Mouse (Mus musculus): ENCODE results near the gene Slc25a51.

The Slc25a51 gene

DNA sequence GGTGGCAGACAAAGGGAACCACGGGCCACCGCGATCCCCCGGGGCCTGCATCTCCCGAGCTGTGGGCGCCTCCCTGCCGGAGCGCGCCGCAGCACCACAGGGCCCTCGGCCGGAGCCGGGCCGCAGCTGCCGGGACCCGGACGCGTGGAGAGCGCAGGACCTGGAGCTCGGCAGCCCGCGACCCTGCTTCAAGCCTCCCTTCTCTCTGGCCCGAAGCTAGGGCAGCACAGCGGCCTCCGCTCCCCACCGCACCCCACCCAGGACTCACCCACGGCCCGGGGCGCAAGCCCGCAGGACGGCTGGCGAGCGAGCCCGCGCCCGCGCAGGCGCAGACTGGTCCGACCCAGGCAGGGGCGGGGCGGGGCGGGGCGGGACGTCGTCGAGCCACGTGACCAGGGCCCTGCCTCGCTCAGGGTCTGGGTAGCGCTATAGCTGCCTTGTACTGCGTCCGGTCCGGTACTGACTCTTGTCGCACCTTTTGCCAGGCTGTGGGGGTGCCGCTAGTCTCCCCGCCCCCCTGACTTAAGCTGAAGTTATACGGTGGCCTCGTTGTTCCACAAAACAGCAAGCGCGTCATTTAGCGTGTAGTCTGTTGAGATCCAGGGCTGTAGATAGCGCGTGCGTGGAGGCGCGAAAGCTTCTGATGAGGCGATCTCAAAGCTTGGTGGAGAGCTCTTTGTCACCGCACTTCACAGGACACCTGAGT, at the start of gene Slc25a51:
Slc25a51 (minus strand) TSS at position 340 of the 706 bp plus-strand sequence.
- in situ Hi-C loops (cut with MboI, MseI) = no loop called here

DNA sequence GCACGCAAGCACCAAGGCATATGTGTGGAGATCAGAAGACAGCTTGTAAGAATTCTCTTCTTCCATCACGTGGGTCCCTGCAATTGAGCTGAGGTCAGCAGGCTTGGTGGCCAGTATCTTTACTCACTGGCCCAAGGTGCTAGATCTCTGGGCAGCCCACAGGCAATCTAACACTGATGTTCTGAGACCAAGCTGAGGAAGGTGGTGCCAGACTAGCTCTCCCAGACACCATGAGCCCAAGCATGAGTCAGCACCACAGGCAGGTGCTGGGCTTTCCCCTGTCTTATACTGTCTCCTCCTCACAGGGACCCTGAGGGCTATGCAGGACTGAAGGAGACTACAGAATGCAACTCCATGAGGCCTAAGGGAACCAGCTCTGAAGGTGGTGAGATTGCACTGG, 49.0 kb upstream of the Slc25a51 start:
- in situ Hi-C loops (cut with MboI, MseI) = no loop called here

DNA sequence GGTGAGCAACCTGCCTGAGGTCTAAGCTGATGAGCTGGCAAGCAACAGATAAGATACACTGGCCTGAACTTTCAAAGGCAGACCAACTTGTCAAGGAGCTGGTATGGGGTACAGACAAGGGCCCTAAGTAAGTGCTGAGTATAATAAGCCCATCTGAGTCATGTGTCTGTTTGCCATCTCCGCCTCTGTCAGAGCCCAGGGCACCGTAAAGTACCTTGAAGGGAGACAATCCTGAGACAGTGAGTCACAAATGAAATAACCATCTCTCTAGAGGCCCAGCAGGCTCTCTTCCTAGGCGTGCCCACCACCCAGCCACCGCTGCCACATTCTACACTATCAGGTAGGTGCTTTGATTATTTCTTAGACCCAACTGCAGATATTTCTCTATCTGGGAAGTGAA, 46.4 kb upstream of the Slc25a51 start:
- in situ Hi-C loops (cut with MboI, MseI) = no loop called here

DNA sequence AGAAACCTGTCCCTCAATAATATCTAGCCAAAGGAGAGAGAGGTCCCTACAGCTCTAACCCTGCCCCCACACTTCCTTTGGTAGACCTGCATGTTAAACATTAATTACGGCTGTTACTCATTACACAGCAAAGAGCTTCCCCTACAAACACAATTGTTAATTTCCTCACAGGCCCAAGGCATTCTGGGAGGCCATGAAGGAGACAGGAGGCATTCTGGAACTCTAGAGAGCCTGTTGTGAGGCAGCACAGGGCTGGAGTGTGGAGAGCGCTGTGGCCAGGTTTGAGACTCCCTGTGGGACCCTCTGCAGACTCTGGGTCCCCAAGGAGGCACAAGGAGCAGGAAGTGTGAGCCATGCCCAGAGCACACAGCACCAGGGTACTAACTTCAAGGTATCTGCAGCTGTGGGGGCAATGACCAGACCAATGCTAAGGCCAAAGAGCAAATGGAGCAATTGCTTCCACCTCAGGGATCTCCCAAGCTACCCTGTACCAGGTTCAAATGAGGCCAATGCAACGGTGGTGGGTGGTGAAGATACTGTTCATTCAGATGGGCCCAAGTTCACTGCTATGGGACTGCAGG, 44.8 kb upstream of the Slc25a51 start:
- in situ Hi-C loops (cut with MboI, MseI) = no loop called here

DNA sequence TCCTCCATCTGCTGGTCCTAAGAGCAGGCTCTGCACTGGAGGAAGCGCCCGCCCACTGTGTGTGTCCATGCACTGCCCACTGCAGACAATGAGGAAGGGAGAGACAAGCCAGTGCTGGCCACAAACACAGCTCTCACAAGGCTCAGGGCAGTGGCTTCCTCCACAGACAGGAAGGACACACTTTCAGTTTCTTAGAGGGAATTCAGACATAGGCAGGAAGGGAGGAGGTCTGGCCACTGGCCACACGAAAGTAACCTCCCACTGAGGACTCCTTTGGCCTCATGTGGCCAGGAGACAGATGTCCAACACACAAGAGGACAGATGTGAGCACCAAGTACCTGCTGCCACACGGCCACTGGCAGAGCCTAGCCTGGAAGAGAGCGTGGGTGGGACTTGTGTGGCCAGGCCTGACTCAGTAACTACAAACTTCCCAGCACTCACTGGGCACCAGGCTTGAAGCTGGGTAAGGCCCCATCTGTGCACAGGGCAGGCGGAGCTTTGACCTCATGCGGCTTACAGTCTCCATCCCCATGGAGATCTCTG, 44.1 kb upstream of the Slc25a51 start:
- in situ Hi-C loops (cut with MboI, MseI) = no loop called here

DNA sequence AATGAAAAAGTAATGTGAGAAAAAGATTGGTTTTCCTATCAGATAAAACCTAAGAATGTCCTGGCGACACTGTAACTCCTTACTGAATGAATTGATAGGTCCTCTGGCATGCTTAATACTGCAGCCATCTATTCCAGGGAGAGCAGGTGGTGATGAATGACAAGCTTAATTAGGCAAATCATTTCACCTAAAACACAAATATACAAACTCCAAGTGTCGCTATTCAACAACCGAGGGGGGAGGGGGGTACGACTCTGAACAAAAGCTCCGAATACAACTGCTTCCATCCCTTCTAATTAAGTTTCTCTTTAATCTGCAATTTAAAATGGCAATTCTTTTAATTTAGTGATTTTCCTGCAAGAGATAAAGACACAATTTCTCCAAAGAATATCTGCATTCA, 40.4 kb upstream of the Slc25a51 start:
- in situ Hi-C loops (cut with MboI, MseI) = no loop called here

DNA sequence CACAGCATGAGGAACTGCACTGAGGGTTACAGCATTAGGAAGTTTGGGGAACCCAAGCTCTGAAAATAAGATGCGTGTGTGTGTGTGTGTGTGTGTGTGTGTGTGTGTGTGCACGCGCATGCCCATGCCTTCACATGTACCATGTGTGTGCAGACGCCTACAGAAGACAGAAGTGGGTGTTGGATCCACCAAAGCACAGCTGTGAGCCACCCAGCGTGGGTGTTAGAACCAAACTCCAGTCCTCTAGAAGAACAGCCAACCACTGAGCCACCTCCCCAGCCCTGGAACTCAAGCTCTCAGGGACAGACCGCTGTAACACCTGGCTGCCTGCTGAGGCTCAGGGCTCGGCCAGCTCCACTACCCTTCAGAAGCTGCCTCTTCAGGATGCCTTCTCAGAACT, 39.9 kb upstream of the Slc25a51 start:
- in situ Hi-C loops (cut with MboI, MseI) = no loop called here

DNA sequence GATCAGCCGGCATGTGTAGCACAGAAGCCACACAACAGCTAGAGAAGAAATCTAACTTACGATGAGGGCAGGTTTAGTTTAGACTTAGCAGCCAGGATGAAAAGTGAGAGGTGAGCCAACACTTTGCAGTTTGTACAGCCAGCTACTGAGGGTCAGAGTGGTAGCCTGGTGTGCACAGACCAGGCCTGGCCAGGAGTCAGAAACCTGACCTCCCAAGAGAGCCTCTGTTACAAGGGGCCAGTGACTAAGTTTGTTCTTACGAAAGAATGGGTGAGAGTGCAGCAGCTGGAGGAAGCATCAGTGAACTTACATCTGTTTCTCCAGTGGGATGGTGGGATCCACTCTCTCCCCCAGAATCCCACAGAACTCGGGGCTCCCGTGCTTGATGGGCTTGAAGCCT, 38.6 kb upstream of the Slc25a51 start:
- in situ Hi-C loops (cut with MboI, MseI) = no loop called here

DNA sequence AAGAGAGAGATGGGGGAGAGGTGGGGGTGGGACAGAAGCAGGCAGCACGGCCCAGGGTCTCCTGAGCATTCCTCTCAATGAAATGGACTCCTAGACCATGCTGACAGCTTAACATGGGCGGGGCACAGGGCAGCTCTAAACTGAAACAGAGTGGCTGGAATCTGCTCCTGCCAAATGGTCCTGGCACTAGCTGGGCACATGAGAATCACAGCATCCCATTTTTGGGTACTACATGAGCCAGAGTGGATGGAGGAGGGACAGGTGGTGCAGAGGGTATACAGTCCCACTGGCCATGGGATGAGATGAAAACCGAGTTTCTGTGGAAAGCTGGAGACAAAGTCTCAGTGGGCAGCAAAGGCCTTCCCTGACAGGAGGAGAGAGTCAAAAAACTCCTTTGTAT, 36.7 kb upstream of the Slc25a51 start:
- in situ Hi-C loops (cut with MboI, MseI) = no loop called here

DNA sequence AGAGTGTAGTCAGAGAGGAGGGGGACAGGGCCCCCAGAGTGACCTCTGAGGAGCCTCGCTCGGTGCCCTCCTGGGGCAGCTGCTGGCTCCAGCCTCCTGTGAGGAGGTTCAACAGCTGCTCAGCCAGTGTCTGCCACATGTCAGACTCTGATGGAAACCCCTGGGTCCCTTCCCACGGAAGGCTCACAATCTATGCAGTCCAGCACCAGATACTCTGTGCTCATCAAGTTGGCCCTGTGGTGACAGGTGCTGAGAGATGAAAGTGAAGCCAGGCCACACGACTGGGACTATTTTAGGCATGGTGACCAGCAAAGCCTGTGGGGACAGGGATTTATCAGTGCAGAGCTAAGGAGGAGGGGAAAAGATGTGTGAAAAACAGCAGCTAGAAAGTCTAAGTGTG, 36.2 kb upstream of the Slc25a51 start:
- in situ Hi-C loops (cut with MboI, MseI) = no loop called here

DNA sequence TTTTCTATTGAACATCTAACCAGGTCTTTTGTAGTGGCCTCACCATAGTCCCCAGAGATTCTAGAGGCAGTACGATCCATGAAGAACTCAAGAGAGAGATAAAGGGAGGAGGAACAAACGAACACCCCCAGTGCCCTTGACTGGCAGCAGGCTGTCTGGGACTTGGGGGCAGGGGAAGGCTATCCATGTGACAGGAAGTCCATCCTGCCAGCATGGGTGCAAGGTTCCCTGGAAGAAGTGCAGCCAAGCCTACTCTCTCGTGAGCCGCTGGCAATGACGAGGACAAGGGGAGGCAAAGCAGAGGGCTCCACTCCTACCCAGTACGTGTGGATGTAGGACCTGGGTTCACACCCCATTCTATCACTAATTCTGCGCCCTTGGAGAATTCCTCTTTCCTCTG, 35.1 kb upstream of the Slc25a51 start:
- in situ Hi-C loops (cut with MboI, MseI) = no loop called here

DNA sequence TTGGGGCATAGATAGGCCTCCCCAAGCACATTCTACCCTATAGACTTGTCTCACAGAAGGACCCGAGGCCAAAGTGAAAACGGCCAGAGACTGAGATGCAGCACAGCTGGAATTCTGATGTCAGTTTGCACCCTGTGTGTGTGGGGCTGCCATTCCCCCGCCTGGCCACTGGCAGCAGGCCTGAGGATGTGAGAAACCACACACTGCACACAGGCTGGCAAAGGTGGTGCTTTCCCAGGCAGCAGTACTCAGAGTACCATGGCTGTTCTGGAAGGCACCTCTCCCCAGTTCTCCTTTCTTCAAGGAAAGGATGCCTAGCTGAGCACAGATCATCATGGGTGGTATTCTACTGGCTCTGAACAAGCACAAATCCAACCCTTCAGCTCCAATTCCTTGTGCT, 33.7 kb upstream of the Slc25a51 start:
- in situ Hi-C loops (cut with MboI, MseI) = no loop called here

DNA sequence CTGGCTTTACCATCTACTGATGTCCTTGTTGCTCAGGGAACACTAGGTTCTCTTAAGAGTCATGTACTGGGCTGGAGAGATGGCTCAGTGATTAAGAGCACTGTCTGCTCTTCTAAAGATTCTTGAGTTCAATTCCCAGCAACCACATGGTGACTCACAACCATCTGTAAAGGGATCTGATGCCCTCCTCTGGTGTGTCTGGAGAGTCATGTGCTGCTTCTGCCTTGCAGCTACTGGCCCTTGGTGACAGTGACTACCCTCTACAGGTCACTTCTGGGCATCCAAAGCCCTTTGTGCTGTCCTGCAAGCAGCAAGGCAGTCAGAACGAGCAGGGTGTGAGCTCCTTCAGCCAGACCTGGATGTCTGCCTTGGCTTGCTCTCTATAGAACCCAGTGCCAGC, 33.2 kb upstream of the Slc25a51 start:
- in situ Hi-C loops (cut with MboI, MseI) = no loop called here

DNA sequence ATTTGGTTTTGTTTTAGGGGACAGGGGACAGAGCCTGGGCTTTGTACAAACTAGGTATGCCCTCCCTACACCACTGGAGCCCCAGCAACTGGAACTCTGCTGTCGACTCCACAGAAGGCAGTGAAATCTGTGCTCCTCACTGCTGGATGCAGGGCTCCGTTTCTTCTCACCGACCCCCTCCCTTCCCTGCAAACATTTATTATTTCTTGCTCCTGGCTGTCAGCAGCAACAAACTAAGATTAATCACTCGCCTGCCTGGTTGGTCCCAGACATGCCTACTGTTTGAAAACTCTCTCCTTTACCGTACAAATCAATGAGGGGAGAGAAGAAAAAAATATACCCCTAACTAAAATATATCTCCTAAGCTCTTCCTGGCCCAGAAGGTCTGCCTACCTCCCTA, 30.7 kb upstream of the Slc25a51 start:
- in situ Hi-C loops (cut with MboI, MseI) = no loop called here

DNA sequence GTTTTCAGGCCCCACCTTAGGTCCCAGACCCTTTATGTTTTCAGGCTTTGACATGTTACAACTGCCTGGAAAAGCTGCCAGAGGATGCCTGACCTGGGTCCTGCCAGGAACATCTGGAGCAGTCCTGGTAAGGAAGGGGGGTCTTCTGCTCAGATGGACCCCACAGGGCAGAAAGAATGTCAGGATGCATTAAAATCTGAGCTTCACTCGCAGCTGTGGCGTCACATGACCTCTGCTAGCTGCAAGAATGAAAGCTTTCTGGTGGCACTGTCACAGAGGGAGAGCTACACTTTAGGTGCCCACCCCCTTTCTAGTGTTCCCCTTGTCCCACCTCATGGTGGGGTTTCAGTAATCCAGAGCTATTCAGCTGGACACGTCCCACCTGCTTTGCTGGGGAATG, 28.4 kb upstream of the Slc25a51 start:
- in situ Hi-C loops (cut with MboI, MseI) = no loop called here

DNA sequence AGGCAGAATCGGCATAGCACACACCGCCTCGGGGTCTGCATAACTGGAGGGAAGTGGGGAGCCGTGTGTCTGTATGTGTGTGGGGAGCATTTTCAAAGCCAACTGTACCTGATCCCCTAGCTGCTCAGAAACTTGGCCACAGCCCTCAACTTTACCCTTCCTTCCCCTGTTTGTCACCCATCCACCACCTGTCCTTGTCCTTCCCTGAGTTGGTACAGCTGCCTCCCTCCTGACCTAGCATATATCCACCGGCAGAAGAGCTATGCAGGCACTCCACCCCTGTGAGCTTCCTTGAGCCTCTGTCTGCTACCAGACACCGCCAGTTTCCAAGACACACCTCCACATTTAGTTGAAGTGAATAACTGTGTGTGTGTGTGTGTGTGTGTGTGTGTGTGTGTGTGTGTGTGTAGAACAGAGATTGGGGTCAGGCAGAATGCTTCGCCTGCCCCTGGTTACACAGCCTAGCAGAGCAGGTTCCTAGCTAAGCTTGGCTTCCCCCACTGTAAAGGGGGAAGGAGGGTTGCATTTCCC, 27.9 kb upstream of the Slc25a51 start:
- in situ Hi-C loops (cut with MboI, MseI) = no loop called here

DNA sequence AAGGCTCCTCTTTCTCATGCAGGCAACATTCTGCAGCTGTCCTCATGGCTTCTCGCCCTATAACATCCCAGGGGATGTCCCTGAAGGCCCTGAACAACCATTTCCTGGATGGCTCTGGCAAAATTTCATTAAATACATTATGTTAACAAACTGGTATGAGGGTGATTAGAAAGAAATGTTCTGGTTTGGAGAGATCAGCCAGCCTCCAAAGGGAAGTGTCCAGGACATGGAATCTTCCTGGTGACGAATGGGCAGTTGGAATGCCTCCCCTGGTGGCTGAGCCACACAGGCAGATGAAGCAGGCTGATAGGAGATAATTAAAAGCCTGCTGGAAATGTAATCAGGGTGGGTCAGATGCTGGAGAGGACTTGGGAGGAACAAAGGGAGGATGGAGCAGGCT, 27.3 kb upstream of the Slc25a51 start:
- in situ Hi-C loops (cut with MboI, MseI) = no loop called here

DNA sequence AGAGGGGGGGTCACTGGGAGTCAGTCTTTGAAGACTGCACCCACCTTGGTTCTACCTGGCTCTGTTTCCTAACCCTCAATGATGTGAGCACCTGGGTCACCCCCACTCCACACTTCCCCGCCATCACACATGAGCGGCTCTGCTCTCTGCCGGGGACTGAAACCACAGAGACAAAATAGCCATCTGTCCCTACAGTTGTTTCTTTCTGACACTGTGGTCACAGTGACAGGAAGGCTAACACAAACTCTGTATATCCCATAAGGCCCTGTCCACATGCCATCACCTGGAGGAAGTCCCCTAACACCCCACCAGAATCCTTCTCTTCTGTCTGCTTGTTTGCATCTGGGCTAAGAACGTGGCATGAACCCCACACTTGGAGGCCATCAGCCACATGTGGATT, 26.1 kb upstream of the Slc25a51 start:
- in situ Hi-C loops (cut with MboI, MseI) = no loop called here

DNA sequence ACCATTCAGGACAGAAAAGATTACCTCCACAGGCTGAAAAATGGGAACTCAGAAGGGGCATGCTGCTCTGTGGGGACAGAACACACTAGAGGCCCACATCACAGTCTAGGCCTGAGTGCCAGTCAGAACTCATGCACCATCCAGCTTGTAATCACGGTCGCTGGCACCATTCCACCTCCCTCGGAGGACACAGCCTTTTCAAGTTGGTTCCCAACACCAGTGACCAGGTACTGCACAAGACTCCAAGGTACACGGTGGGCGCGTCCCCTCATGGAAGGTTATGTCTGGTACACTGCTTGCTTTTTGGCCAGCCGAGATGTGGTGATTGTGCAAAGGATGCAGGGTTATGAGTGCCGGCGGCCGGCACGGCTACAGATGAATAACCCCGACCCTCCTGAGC, 25.5 kb upstream of the Slc25a51 start:
- in situ Hi-C loops (cut with MboI, MseI) = no loop called here

DNA sequence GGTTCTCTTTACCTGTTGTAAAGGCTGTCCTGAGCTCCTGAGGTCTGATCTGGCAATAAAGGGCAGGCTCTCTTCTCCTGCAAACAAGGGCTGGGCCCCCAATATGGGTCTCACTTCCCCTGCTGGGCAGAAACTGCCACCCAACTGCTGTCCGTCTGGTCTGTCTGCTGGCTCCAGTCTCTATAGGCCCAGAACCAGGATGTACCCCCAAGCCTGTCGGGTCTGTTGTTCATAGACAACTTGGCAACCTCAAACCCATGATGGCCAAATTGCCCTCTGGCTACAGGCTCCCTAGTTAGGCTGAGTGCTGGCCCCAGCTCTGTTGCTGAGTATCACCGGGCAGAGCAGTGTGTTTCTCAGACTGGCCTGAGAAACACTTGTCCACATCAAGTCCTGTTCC, 23.2 kb upstream of the Slc25a51 start:
- in situ Hi-C loops (cut with MboI, MseI) = no loop called here

DNA sequence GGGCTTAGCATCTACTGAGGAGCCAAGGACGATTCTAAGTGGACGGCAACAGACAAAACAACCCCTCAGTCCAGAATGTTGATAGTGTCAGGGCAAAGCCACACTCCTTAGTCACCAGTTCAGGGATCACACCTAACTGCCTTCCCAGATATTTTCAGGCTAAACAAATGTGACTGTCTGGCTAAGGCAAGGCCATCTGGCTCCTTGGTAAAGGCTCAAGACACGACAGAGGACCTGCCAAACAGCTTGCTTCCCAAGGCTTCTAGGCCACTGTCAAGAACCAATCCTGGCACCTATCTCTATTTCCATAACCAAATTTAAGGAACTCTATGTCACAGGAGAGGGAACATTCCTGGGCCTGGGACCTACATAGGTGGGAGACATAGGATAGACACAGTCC, 22.8 kb upstream of the Slc25a51 start:
- in situ Hi-C loops (cut with MboI, MseI) = no loop called here

DNA sequence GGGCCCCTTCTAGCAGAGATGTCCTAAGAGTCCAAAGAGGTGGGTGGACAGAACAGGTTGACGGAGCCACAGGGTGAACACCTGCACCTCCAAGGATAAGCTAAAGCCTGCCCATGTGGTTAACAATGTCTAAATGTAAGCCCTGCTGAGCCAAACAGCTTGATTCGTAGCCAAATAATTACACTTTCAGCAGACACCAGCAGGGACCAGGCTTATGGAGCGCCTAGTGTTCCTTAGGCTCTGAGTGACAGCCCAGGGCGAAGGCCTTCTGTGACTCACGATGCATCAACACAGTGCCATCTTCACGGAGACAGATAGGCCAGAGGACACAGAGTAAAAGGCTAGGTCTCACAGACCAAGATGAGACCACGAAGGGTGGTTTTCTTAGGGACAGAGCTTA, 20.9 kb upstream of the Slc25a51 start:
- in situ Hi-C loops (cut with MboI, MseI) = no loop called here

DNA sequence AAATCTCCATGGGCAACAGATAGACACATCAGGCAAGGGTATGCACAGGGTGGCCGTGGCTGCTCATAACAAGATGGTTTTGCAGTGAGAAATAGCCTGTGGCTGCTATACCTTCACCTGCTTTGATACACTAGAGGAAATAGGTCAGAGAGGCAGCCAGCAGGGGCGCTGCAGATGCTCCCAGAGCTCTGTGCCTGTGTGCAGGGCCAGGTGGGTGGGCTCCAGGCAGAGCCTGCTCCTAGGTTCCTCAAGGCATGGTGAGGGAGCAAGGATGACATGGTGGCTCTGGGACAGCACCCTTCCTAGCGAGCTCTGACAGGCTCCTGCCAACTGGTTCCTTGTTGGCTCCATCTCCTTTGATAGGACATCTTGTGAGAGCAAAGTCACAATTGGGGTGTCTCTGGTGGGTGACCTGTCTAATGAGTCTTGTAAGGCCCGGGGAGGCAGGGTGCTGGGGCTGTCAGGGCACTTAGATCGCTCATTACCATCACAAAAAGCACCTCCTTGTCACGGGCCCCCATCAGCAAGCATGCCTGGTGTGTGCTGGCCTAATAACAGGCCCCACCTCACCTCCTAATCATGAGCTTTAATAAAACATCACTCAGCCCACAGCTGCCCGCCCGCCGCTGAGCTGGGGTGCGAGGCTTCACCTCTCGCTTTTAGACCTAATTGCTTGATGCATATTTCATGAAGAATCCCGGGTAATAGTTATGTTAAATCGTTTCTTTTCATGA, 18.3 kb upstream of the Slc25a51 start:
- in situ Hi-C loops (cut with MboI, MseI) = no loop called here

All from T-helper 2 cell (primary cell).